10 mouse cellular contexts compared by ENCODE assay signal in the genomic region with DNA sequence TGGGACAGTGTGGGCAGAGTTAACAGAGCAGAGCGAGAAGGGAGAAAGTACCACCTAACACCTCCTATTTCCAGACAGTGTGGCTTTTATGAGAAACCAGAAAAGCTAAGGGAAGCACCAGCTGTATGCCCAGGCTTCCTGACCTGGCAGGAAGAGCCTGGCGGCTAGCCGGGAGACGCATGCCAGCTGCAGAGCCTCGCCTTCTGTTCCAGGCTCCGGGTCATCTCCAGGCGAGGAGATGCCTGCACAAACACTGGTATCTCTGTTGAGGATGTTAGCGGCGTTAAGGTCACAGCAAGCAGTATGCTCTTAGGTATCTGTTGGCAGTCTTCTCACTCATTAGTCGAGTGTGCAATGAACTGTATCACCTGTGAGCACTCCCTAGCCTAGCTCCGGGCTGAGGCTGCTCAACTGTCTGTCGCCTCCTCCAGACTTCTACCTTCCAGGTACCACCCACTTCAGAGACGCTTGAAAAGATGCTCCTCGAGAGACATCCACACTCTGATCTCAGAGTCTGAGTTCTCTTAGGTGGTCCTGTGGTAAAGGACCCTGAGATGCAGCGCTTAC. TPM values are rescaled to one million over a fixed set of nuclear protein-coding genes. Genes with fewer than 3 reads are reported as not detected.
DNase-seq lines count a peak whose midpoint lies in the region; ATAC-seq and TF ChIP-seq lines count a peak whose summit lies in the region.
"Had no signal": no experiment of that assay in that cellular context is flagged by ENCODE, and none has a peak within 500 bp of the region (broad histone marks: within the 10 kb centered on the region; RNA-seq: fewer than 3 reads in every experiment).

No protein-coding gene starts in this region.

- no peaks in the 10 kb centered on the region for H3K4me1 ChIP-seq in limb, embryonic 13.5 days
- H3K4me1 ChIP-seq in limb, embryonic 10.5 days, result 0 out of 2 replicates have a peak, but pooled peaks cover 3% of the 10 kb centered on the region
- H3K4me1 ChIP-seq in forebrain, postnatal 0 days (ENCODE audit: insufficient read depth), result no peaks in the 10 kb centered on the region
- H3K4me1 ChIP-seq: liver, embryonic 15.5 days; stomach, embryonic 15.5 days had no signal

- H3K4me2 ChIP-seq in limb, embryonic 13.5 days (replicated peaks), result no peak overlapping the region
- no peak overlapping the region for H3K4me2 ChIP-seq in forebrain, postnatal 0 days (ENCODE audit: low read depth)
- H3K4me2 ChIP-seq: liver, embryonic 15.5 days; stomach, embryonic 15.5 days had no signal

- intact Hi-C loops in gastrocnemius, postnatal 14 days (cut with DNase I; ENCODE audit: low total_unique reads), result no loop called here

- no peak overlapping the region for H3K27ac ChIP-seq in limb, embryonic 13.5 days
- H3K27ac ChIP-seq in limb, embryonic 10.5 days, result no peak overlapping the region
- no peak overlapping the region for H3K27ac ChIP-seq in forebrain, postnatal 0 days (ENCODE audit: low read depth, low read length)
- H3K27ac ChIP-seq: liver, embryonic 15.5 days; stomach, embryonic 15.5 days had no signal

- 0 out of 2 replicates have a peak overlapping the region, but pooled peaks have one; percentile 8 for H3K9ac ChIP-seq in limb, embryonic 13.5 days
- H3K9ac ChIP-seq in forebrain, postnatal 0 days, result no peak overlapping the region
- H3K9ac ChIP-seq: liver, embryonic 15.5 days; stomach, embryonic 15.5 days had no signal

- no peaks in the 10 kb centered on the region for H3K27me3 ChIP-seq in limb, embryonic 13.5 days
- H3K27me3 ChIP-seq in limb, embryonic 10.5 days (ENCODE audit: low read depth, poor library complexity, severe bottlenecking), result no peaks in the 10 kb centered on the region
- H3K27me3 ChIP-seq in forebrain, postnatal 0 days (ENCODE audit: insufficient read depth, low read length), result no peaks in the 10 kb centered on the region
- H3K27me3 ChIP-seq: liver, embryonic 15.5 days; stomach, embryonic 15.5 days had no signal

- no peaks in the 10 kb centered on the region for H3K9me3 ChIP-seq in limb, embryonic 13.5 days
- H3K9me3 ChIP-seq in limb, embryonic 10.5 days (replicated peaks), result no peaks in the 10 kb centered on the region
- no peaks in the 10 kb centered on the region for H3K9me3 ChIP-seq in forebrain, postnatal 0 days (ENCODE audit: low read length)
- H3K9me3 ChIP-seq: liver, embryonic 15.5 days; stomach, embryonic 15.5 days had no signal

- 70% methylated on average over 15 of the region's 15 CpGs for WGBS in limb, embryonic 13.5 days
- 79% methylated on average over 15 of the region's 15 CpGs for WGBS in limb, embryonic 10.5 days
- 73% methylated on average over 15 of the region's 15 CpGs for WGBS in forebrain, postnatal 0 days

- no peak for TF ChIP-seq CTCF in forebrain, postnatal 0 days (IDR thresholded peaks at IDR 0.05; ENCODE audit: low read depth)

- no peak for ATAC-seq in limb, embryonic 13.5 days (ENCODE audit: low FRiP score, low read depth)
- ATAC-seq in forebrain, postnatal 0 days, result no peak

- no peaks in the 10 kb centered on the region for H3K36me3 ChIP-seq in limb, embryonic 13.5 days
- H3K36me3 ChIP-seq in limb, embryonic 10.5 days, result no peaks in the 10 kb centered on the region
- H3K36me3 ChIP-seq in forebrain, postnatal 0 days (ENCODE audit: insufficient read depth), result no peaks in the 10 kb centered on the region
- H3K36me3 ChIP-seq: liver, embryonic 15.5 days; stomach, embryonic 15.5 days had no signal

- DNase-seq in limb, embryonic 10.5 days (ENCODE audit: low spot score), result no peak
- peak; percentile 80 for DNase-seq in cerebellum, adult 11-12 months
- DNase-seq in gastrocnemius, postnatal 14 days, result peak; percentile 65
- peak; percentile 16 to 45 for DNase-seq in kidney, postnatal 25 days
- DNase-seq in lung, postnatal 14 days, result no peak
- DNase-seq in urinary bladder, postnatal 14 days (ENCODE audit: low spot score), result no peak
- no peak for DNase-seq in forebrain, postnatal 0 days

- H3K4me3 ChIP-seq in limb, embryonic 13.5 days, result no peak overlapping the region
- H3K4me3 ChIP-seq in limb, embryonic 10.5 days, result no peak overlapping the region
- H3K4me3 ChIP-seq in forebrain, postnatal 0 days (ENCODE audit: low read depth, low read length), result no peak overlapping the region
- H3K4me3 ChIP-seq: liver, embryonic 15.5 days; stomach, embryonic 15.5 days had no signal

RNA-seq across cellular contexts. Expression of a gene that starts 27.7 kb away (rescaled TPM):
- polyA plus RNA-seq in limb, embryonic 13.5 days (2015; fragmentation: Nextera tagmentation; extraction: Ambion mirVana), result 4.3 and 6.2 TPM in 2 replicates
- polyA plus RNA-seq in limb, embryonic 10.5 days (2016; fragmentation: Nextera tagmentation; extraction: Ambion mirVana), result 5.3 and 7.5 TPM in 2 replicates
- total RNA-seq in gastrocnemius, postnatal 14 days (2021), result 1 to 10 TPM; 4.4 to 5.5 TPM
- 7.9 and 16.2 TPM in 2 replicates for total RNA-seq in forebrain, postnatal 0 days (2014; rRNA removed)
- 14.2 and 14.4 TPM in 2 replicates for polyA plus RNA-seq in forebrain, postnatal 0 days (2015; fragmentation: Nextera tagmentation; extraction: Ambion mirVana)

RNA-seq across cellular contexts. Expression of a gene that starts 30.8 kb away (rescaled TPM):
- 27.3 and 29.6 TPM in 2 replicates for polyA plus RNA-seq in limb, embryonic 13.5 days (2015; fragmentation: Nextera tagmentation; extraction: Ambion mirVana)
- polyA plus RNA-seq in limb, embryonic 10.5 days (2016; fragmentation: Nextera tagmentation; extraction: Ambion mirVana), result 34.3 and 37.3 TPM in 2 replicates
- total RNA-seq in gastrocnemius, postnatal 14 days (2021), result 10 to 100 TPM; 15.9 to 18.3 TPM
- total RNA-seq in forebrain, postnatal 0 days (2014; rRNA removed), result 50.9 and 60.7 TPM in 2 replicates
- polyA plus RNA-seq in forebrain, postnatal 0 days (2015; fragmentation: Nextera tagmentation; extraction: Ambion mirVana), result 16.6 and 21.2 TPM in 2 replicates

Comparison
In these comparisons a context has a peak if more than half of its experiments do, and no peak if none do; other contexts are left out.
1. DNase-seq: peak in cerebellum, adult 11-12 months (single experiment), gastrocnemius, postnatal 14 days (single experiment) and kidney, postnatal 25 days (2 of 2); none in limb, embryonic 10.5 days (single experiment), lung, postnatal 14 days (single experiment), urinary bladder, postnatal 14 days (single experiment) and forebrain, postnatal 0 days (single experiment).